Mouse (Mus musculus) heart, embryonic 15.5 days (tissue): ENCODE results near the gene Gab2. TPM values are rescaled to one million over a fixed set of nuclear protein-coding genes. Genes with fewer than 3 reads are reported as not detected.

Source experiments
- ATAC-seq: fragments of 200-750 bp; cut with Nextera tagmentation; replicated peaks from 2 replicates; pipeline ENCODE4 v1.8.0; 2017; ENCODE audit warnings: low read depth, moderate TSS enrichment; ENCODE audit not compliant: insufficient number of reproducible peaks, insufficient read depth, low FRiP score
- H3K27ac ChIP-seq: fragments of 300-500 bp; sonication (generic); 2 replicates; pipeline ENCODE4 v1.5.1; 2015; ENCODE audit warnings: mild to moderate bottlenecking, inconsistent platforms
- H3K27me3 ChIP-seq: fragments of 300-500 bp; sonication (generic); 2 replicates; pipeline ENCODE4 v1.6.1; 2015; ENCODE audit warnings: inconsistent platforms
- H3K36me3 ChIP-seq: fragments of 300-500 bp; sonication (generic); 2 replicates; pipeline ENCODE4 v1.6.1; 2015; ENCODE audit warnings: mild to moderate bottlenecking, inconsistent platforms
- H3K4me1 ChIP-seq: fragments of 300-500 bp; sonication (generic); replicated peaks from 2 replicates; pipeline ENCODE4 v1.6.1; 2015; ENCODE audit warnings: inconsistent platforms
- H3K4me2 ChIP-seq: fragments of 300-500 bp; sonication (generic); 2 replicates; pipeline ENCODE4 v1.6.1; 2015; ENCODE audit warnings: inconsistent platforms, mild to moderate bottlenecking, moderate library complexity
- H3K4me3 ChIP-seq: fragments of 300-500 bp; sonication (generic); 2 replicates; pipeline ENCODE4 v1.5.1; 2015; ENCODE audit warnings: mild to moderate bottlenecking, inconsistent platforms
- H3K9ac ChIP-seq: fragments of 300-500 bp; sonication (generic); 2 replicates; pipeline ENCODE4 v1.6.1; 2015; ENCODE audit warnings: mild to moderate bottlenecking, inconsistent platforms
- H3K9me3 ChIP-seq: fragments of 300-500 bp; sonication (generic); replicated peaks from 2 replicates; pipeline ENCODE4 v1.6.1; 2016; ENCODE audit warnings: inconsistent platforms
- WGBS: fragments of 180-500 bp; shearing (Covaris S2); methylation state at CpG from one replicate; pipeline ENCODE4 v1.1.7; 2015; ENCODE audit warnings: mixed read lengths; 5-methylcytosine and 5-hydroxymethylcytosine counted together
- polyA plus RNA-seq: library from polyadenylated mRNA; unstranded; fragments of >200 nt; fragmentation: Nextera tagmentation; extraction: Ambion mirVana; gene quantifications from 2 replicates; pipeline ENCODE4 v1.2.1, GENCODE M21; 2015

Gene Gab2
- polyA plus RNA-seq, 1 experiment from 2014 or later = 6.1 TPM

DNA sequence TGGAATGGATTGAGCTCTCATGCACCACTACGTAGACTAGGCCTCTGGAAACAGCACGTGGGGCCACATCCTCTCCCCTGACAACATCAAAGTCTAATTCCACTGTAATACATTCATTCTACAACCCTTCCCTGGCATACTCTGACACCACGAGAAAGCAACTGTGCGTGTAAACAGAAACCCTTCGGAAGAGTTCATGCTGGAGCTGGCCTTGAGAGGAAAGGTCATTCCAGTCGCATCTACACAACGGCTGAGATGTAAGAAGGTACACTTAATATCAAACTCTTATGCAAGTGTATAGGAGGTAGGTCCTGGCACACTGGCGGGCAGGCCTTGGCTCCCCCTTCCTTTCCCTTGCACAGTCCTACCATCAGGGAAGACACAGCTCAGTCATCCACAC lies 243.0 kb downstream of the Gab2 start:
- ATAC-seq = no peak
- 89% methylated on average over 8 of the region's 8 CpGs for WGBS

DNA sequence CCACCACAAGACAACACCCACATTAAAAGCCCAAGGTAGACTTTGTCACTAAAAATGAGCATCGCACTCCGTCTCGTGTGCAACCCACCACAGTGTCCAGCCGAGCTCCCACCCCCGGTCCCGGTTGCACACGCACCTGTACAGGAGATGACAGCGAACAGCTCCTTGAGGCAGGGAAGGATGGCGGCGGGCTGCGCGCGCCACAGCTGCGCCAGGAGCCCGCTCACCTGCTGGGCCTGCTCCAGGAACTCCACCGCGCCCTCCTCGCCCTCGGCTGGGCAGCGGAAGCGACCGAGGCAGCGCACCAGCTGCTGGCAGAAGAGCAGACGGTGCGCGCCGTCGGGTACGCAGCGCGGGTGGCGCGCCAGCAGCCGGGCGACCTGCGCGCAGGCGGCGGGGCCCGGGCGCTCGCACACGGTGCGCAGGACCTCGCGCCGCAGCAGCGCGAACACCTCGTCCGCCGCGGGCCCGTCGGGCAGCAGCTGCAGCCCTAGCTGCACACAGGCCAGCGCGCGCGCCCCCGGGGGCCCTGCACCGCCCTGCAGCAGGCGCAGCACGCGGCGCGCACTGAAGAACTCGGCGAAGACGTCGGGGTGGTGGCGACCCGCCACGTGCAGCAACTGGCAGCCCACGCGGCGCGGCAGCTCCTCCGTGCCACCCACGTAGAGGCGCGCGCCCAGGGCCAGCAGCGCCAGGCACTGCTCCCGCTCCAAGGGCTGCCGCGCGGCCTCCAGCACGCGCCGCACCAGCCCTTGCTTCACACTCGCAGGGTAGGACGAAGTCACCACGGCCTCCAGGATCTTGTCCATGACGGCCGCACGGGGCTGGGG lies 244.0 kb downstream of the Gab2 start:
- Histone ChIP-seq H3K9me3 (no peaks in the 10 kb centered on the region), H3K4me1 (peaks cover 8% of the 10 kb centered on the region), H3K36me3 (no peaks in the 10 kb centered on the region), H3K27ac (no peak overlapping the region), H3K4me2 (peak overlapping the region; percentile 64), H3K4me3 (peak overlapping the region; percentile 42), H3K27me3 (peaks cover 37% of the 10 kb centered on the region), H3K9ac (no peak overlapping the region)
- WGBS = 11% methylated on average over 96 of the region's 96 CpGs
- no peak; the same call in 1 of the 2 replicates for ATAC-seq

More for the DNA sequence above, 243.0 kb downstream of the Gab2 start:
- Histone ChIP-seq H3K36me3 (no peaks in the 10 kb centered on the region), H3K9me3 (no peaks in the 10 kb centered on the region), H3K9ac (no peak overlapping the region), H3K4me3 (no peak overlapping the region), H3K27ac (no peak overlapping the region), H3K4me1 (peaks cover 8% of the 10 kb centered on the region), H3K27me3 (peaks cover 37% of the 10 kb centered on the region), H3K4me2 (no peak overlapping the region)

DNA sequence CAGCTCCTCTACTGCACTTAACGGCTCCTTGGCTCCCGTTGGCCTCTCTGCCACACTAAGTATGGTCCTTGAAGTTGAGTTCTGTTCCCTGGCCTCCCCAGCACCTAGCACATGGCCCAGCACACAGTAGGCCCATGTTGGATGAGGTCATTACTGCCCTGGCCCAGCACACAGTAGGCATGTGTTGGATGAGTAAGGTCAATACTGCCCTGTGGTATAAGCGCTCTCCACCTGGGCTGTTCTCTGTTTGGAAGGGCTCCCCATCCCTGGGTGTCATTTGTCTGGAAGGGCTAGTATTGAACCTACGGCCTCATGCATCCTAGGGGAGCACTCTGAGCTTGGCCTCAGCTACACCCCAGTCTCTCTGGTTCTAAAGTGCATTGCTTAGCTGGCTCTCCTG lies 246.0 kb downstream of the Gab2 start:
- no peak overlapping the region for H3K4me2 ChIP-seq
- 90% methylated on average over 4 of the region's 4 CpGs for WGBS
- H3K9me3 ChIP-seq = no peaks in the 10 kb centered on the region
- peaks cover 8% of the 10 kb centered on the region for H3K4me1 ChIP-seq
- H3K9ac ChIP-seq = no peak overlapping the region
- H3K27me3 ChIP-seq = peaks cover 37% of the 10 kb centered on the region
- H3K4me3 ChIP-seq = no peak overlapping the region
- H3K27ac ChIP-seq = no peak overlapping the region
- no peaks in the 10 kb centered on the region for H3K36me3 ChIP-seq
- no peak for ATAC-seq

DNA sequence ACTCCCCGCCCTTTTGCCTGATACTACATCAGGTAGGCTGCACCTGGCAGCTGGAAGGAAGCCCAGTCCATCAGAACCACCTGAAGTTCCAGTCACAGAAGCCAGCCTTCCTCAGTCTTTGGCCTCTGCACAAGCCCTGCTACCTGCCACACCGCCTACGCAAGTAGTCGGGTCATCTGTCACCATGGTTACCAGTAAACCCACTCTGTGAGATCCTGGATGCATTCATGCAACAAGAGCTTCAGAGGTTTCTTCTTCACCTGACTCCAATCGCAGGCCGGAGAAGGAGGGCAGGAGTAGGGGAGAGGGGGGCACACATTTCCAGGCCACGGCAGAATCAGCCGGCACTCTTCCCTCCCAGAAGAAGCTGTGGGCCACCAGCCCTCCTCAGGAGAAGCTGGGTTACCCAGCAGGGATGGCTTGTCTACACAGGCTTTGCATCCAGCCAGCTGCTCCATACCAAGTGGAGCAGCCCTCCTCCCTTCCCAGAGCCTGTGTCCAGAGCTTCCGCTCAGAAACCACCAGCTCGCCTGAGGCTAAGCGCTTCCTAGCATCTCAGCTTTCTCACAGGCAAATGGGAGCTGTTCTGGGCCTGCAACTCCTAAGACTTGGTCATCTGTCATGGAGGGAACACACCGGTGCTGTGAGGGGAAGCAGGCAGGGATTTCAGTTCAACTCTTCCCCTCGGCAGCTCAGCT lies 247.7 kb downstream of the Gab2 start:
- Histone ChIP-seq H3K9me3 (no peaks in the 10 kb centered on the region), H3K27ac (no peak overlapping the region), H3K4me3 (no peak overlapping the region), H3K36me3 (no peaks in the 10 kb centered on the region), H3K4me2 (no peak overlapping the region), H3K4me1 (peaks cover 19% of the 10 kb centered on the region), H3K9ac (no peak overlapping the region), H3K27me3 (peaks cover 37% of the 10 kb centered on the region)
- no peak for ATAC-seq
- WGBS = 79% methylated on average over 13 of the region's 13 CpGs

DNA sequence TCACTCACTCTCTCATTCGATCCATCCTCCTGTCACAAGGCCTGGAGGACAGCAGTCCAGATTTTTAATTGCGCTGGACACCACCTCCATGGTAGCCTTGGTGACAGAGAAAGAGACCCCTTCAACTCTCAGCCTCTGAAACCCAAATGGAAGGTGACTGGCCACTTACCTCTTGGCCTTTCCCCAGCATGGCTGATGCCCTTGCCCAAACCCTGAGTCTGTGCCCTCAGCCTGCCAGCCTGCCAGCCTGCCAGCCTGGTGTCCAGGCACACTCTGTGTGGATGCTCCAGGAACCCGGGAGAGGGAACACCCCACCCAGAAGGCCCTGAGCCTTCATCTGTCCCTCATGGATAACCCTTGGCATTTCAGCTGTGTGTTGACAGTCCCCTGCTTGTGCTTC lies 248.3 kb downstream of the Gab2 start:
- Histone ChIP-seq H3K36me3 (no peaks in the 10 kb centered on the region), H3K4me2 (no peak overlapping the region), H3K9ac (no peak overlapping the region), H3K4me1 (peaks cover 19% of the 10 kb centered on the region), H3K4me3 (no peak overlapping the region), H3K27me3 (peaks cover 31% of the 10 kb centered on the region), H3K27ac (no peak overlapping the region), H3K9me3 (no peaks in the 10 kb centered on the region)
- WGBS = 79% methylated on average over 3 of the region's 3 CpGs
- no peak for ATAC-seq

DNA sequence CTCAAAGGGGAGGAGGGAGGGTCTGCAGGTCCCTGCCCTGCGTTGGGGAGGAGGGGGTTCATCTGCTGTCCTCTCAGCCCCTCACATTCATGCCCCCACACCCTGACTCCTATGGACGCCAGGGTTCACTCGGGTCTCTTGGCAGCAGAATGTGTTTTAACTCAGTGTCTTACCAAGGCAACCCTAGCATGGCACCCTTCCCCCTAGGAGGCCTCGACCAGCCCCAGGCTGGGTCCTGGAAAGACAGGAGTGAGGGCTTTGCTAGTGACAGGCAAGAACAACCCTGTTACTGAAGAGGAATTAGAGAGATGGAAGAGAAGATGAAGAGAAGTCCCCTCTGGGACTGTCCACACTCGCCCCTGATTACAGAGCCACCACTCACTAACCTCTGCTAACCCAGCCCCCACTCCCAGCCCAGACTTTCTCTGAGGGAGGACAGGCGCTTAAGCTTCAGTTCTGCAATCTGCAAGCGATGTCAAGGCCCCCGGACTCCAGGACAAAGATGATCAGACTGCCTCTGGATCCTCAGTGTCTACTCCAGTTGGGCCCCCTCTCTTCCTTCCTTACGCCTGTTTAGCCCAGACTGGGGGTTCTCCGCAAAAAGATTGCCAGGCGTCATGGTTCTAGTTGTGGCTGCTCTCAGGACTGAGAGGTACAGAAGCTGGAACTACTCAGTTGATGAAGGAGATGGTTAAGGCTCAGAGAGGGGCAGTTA lies 249.7 kb downstream of the Gab2 start:
- WGBS = 58% methylated on average over 11 of the region's 11 CpGs
- Histone ChIP-seq H3K9ac (peak overlapping the region; percentile 60), H3K4me3 (peak overlapping the region; percentile 93), H3K9me3 (no peaks in the 10 kb centered on the region), H3K4me1 (peaks cover 11% of the 10 kb centered on the region), H3K27ac (no peak overlapping the region), H3K27me3 (peaks cover 17% of the 10 kb centered on the region), H3K4me2 (peak overlapping the region; percentile 86), H3K36me3 (no peaks in the 10 kb centered on the region)
- ATAC-seq = no peak

DNA sequence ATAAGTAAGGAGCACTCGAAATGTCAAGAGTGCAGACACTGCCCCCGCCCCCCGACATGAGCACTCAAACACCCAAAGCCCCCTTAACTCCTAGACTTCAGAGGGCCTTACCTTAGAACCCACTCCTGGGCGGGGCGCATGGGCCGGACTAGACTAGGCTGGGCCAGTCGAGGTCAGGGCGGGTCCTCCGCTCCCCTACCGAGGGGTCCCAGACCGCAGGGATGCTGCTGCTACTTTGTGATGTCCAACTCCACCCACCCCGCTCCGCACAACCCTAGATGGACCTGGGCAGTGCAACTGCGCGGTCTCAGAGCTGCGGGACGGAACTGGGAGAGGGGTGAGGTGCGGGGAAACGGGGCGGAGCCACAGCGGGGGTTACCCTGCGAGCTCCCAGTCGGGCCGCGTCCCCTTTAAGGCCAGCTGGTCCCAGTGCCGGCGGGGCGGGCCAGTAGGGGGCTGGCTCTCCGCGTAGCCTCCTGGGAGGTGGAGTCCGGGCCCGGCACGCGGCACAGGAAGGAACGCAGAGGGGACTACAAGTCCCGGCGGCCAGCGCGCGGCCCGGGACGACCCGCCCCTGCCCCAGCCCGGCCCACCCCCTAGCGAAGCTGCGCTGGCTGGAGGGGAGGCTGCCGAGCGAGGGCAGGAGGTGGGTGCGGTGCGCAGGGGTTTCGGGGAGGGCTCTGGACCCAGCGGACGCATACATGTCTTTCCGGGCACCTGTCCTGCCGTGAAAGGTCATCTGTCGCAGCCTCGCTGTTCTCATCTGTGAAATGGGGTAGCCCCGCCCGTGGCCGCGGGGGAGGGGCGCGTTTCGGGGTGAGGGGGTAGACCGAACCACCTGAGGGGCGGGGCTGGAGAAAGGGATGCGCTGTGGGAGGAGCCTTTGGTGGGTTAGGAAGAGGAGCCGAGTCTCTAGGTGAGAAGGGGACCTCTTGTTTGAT lies 250.6 kb downstream of the Gab2 start, which contains the start of the genes Usp35 and Kctd21:
Usp35 (minus strand) TSS at position 295 of the 941 bp plus-strand sequence.
Kctd21 (plus strand) TSS at position 602 of the 941 bp plus-strand sequence.
- Histone ChIP-seq H3K9me3 (no peaks in the 10 kb centered on the region), H3K36me3 (no peaks in the 10 kb centered on the region), H3K27me3 (peaks cover 8% of the 10 kb centered on the region), H3K4me3 (peak within 1 kb of the TSS; percentile 93), H3K27ac (peak within 1 kb of the TSS; percentile 56; the same call in 1 of the 2 replicates), H3K4me1 (peaks cover 11% of the 10 kb centered on the region), H3K9ac (peak within 1 kb of the TSS; percentile 82), H3K4me2 (peak within 1 kb of the TSS; percentile 86)
- under 1% methylated on average over 68 of the region's 68 CpGs for WGBS
- peak; percentile 98 for ATAC-seq

DNA sequence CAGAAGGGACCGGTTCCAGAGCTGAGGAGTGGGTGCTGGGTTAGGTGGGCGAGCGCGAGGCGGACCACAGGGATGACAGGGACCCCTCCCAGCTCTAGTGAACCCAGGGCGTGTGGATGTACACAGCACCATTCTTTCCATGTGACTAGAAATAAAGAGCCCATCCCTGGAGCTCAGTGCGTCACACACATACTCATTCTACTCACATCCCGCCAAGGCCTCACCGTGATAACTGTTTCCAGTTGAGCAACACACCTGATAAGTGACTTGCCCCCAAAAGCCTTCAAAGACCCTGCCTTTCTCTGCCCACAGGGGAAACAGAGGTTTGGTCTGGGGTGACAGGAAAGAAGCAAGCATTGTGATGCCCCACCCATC lies 251.3 kb downstream of the Gab2 start:
- no peaks in the 10 kb centered on the region for H3K36me3 ChIP-seq
- H3K27me3 ChIP-seq = 0 out of 2 replicates have a peak, but pooled peaks cover under 1% of the 10 kb centered on the region
- no peaks in the 10 kb centered on the region for H3K9me3 ChIP-seq
- 4% methylated on average over 9 of the region's 9 CpGs for WGBS
- H3K4me3 ChIP-seq = peak overlapping the region; percentile 93
- H3K9ac ChIP-seq = peak overlapping the region; percentile 82
- H3K4me2 ChIP-seq = peak overlapping the region; percentile 86
- peaks cover 12% of the 10 kb centered on the region for H3K4me1 ChIP-seq
- H3K27ac ChIP-seq = no peak overlapping the region
- no peak for ATAC-seq

DNA sequence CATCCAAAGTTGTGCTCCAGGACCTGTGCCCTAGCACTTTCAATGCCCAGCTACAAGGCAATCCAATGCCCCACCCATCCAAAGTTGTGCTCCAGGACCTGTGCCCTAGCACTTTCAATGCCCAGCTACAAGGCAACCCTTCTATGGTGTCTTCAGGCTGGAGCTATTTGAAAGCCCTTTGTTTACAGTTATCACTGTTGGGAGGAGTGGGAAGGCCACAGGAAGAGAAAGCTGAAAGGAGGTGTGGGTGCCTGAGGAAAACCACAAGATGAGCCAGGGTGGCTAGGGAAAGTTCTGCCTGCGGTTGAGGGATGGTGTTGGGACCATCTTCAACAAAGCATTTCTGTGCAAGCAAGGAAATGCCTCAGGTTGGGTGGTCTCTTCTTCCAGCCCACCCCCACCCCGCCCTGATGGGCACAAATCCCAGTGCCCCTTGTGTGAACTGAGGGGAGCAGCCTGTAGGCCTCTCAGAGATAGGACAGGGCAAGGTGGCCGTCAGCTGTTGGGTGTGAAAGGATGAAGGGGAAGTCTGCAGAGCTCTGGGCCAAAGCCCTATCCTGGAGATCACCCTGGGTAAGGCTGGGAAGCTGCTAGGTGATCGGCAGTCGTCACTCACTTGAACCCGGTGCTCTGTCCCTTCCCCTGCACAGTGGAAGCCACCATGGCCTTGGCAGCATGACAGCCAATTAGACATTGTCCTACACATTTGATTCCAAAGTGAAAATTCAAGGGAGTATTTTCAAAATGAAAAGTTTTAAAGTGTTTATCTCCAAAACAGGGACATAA lies 251.9 kb downstream of the Gab2 start:
- WGBS = 70% methylated on average over 6 of the region's 6 CpGs
- H3K9ac ChIP-seq = no peak overlapping the region

DNA sequence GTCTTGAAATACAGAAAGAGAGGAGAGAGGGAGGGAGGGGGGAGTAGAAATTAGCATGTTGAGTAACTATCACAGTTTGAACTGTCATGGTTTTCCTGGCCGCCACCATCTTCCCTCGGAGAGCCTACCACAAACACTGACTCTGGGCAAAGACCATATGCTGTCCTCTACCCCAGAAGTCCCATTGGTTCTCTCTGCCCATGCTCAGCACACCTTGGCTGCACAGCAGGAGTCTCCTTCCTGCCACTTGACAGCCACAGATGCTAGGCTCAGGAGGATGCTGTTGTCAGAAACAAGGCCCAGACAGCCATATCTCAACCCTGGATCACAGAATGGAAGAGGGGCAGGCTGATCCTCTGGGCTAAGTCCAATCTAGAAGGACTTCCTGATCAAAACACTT lies 253.0 kb downstream of the Gab2 start:
- peaks cover 16% of the 10 kb centered on the region for H3K4me1 ChIP-seq
- no peak overlapping the region for H3K9ac ChIP-seq
- no peaks in the 10 kb centered on the region for H3K27me3 ChIP-seq
- ATAC-seq = no peak
- no peak overlapping the region for H3K4me3 ChIP-seq
- no peaks in the 10 kb centered on the region for H3K9me3 ChIP-seq
- H3K4me2 ChIP-seq = no peak overlapping the region
- WGBS = 85% methylated on average over 2 of the region's 2 CpGs
- no peak overlapping the region for H3K27ac ChIP-seq
- H3K36me3 ChIP-seq = no peaks in the 10 kb centered on the region

More for the DNA sequence above, 251.9 kb downstream of the Gab2 start:
- no peaks in the 10 kb centered on the region for H3K9me3 ChIP-seq
- no peak for ATAC-seq
- no peak overlapping the region for H3K27ac ChIP-seq
- H3K27me3 ChIP-seq = no peaks in the 10 kb centered on the region
- peak overlapping the region; percentile 93 for H3K4me3 ChIP-seq
- no peaks in the 10 kb centered on the region for H3K36me3 ChIP-seq
- H3K4me2 ChIP-seq = peak overlapping the region; percentile 86
- H3K4me1 ChIP-seq = peaks cover 16% of the 10 kb centered on the region
